In the genomic region with DNA sequence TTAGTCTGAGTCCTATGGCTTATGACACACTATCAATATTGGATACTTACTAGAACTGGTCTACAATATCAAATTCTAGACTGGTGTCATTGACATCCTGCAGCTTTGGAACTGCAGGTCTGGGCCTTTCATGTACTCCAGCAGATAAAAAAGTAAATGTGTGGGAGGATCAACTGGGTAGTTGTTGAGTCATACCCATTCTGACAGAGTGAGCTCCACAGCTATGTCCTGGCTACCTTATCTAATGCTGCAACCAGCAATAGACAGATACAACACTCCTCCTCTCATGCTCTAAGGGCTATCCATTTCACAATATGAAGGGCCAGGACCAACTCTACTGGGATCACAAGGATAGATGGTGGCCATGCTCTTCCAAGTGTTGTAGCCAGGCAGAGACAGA, we compare ENCODE assay signal across 40 mouse cellular contexts. TPM values are rescaled to one million over a fixed set of nuclear protein-coding genes. Genes with fewer than 3 reads are reported as not detected.
"Had no signal": no experiment of that assay in that cellular context is flagged by ENCODE, and none has a peak within 500 bp of the region (broad histone marks: within the 10 kb centered on the region; RNA-seq: fewer than 3 reads in every experiment).

No protein-coding gene starts in this region.

- H3K36me3 ChIP-seq: heart, embryonic 13.5 days; heart, embryonic 15.5 days; kidney, embryonic 15.5 days; limb, embryonic 13.5 days; limb, embryonic 15.5 days; liver, embryonic 12.5 days had no signal

- H3K4me2 ChIP-seq: heart, embryonic 11.5 days; heart, embryonic 13.5 days; heart, embryonic 15.5 days; hindbrain, embryonic 14.5 days; kidney, embryonic 15.5 days; limb, embryonic 13.5 days; limb, embryonic 15.5 days; liver, embryonic 12.5 days had no signal

- H3K9me3 ChIP-seq: heart, embryonic 15.5 days; limb, embryonic 15.5 days had no signal

- DNase-seq: gastrocnemius, postnatal 14 days; gastrocnemius, postnatal 36 days; heart, adult 11 months; heart, adult 2 months; heart, postnatal 14 days; heart, postnatal 36 days; kidney, adult 11 months; kidney, adult 2 months; kidney, adult 9 months; kidney, postnatal 14 days; kidney, postnatal 36 days; layer of hippocampus, adult 9-11 months; layer of hippocampus, postnatal 36 days; left cerebral cortex, postnatal 4 days had no signal

- H3K9ac ChIP-seq: heart, embryonic 13.5 days; heart, embryonic 15.5 days; hindbrain, embryonic 14.5 days; kidney, embryonic 15.5 days; limb, embryonic 13.5 days; limb, embryonic 15.5 days; liver, embryonic 12.5 days; liver, embryonic 14.5 days had no signal

- H3K27me3 ChIP-seq: heart, embryonic 13.5 days; heart, embryonic 15.5 days; kidney, embryonic 15.5 days; limb, embryonic 13.5 days; limb, embryonic 15.5 days; liver, embryonic 12.5 days had no signal

- H3K27ac ChIP-seq: heart, adult 2 months; heart, embryonic 13.5 days; heart, embryonic 15.5 days; hindbrain, embryonic 14.5 days; kidney, embryonic 15.5 days; kidney, postnatal 0 days; limb, embryonic 13.5 days; limb, embryonic 15.5 days; liver, embryonic 12.5 days; liver, embryonic 14.5 days had no signal

- H3K4me1 ChIP-seq: heart, embryonic 13.5 days; heart, embryonic 15.5 days; kidney, embryonic 15.5 days; limb, embryonic 13.5 days; limb, embryonic 15.5 days; liver, embryonic 12.5 days had no signal

- ATAC-seq: hindbrain, embryonic 16.5 days; intestine, embryonic 16.5 days; liver, embryonic 12.5 days had no signal

- H3K4me3 ChIP-seq: heart, adult 2 months; heart, embryonic 13.5 days; heart, embryonic 15.5 days; kidney, embryonic 15.5 days; limb, embryonic 13.5 days; limb, embryonic 15.5 days; liver, embryonic 12.5 days had no signal

RNA-seq across cellular contexts. Expression of a gene that starts 38.8 kb away (rescaled TPM):
- total RNA-seq: gastrocnemius, adult 8-10 months; gastrocnemius, postnatal 14 days; gastrocnemius, postnatal 36 days; heart, adult 2 months; heart, postnatal 14 days; heart, postnatal 36 days; hematopoietic stem cell, adult 5-6 weeks; layer of hippocampus, adult 8-10 months; left cerebral cortex, adult 18-20 months; left cerebral cortex, adult 8-10 months; left cerebral cortex, postnatal 10 days; liver, adult 2 months had no signal
- polyA plus RNA-seq: gonadal fat pad, adult 2 months; heart, adult 2 months; heart, embryonic 11.5 days; heart, embryonic 13.5 days; heart, embryonic 15.5 days; heart, postnatal 0 days; hindbrain, embryonic 11.5 days; hindbrain, embryonic 14.5 days; intestine, embryonic 14.5 days; intestine, embryonic 16.5 days; kidney, adult 2 months; kidney, embryonic 15.5 days; kidney, postnatal 0 days; large intestine, adult 2 months; limb, embryonic 11.5 days; limb, embryonic 13.5 days; limb, embryonic 15.5 days; liver, adult 2 months; liver, embryonic 12.5 days; liver, embryonic 14.5 days; liver, embryonic 16.5 days had no signal
